Mouse (Mus musculus) layer of hippocampus, postnatal 25 days (tissue): ENCODE measurements around the gene Fam186b. TPM values are rescaled to one million over a fixed set of nuclear protein-coding genes. Genes with fewer than 3 reads are reported as not detected.
A peak's percentile ranks its signal among the peaks of the same experiment; 100 is the strongest.

Experiments used
- DNase-seq, 2 experiments: peaks; one replicate each; pipeline ENCODE4 v3.0.0; 2022; ENCODE audit warnings: mixed read lengths in 2 of 2, low spot score in 1 of 2; ENCODE audit errors: extremely low spot score in 1 of 2
- total RNA-seq, 2 experiments: library from RNA; stranded (reverse); gene quantifications; 2 replicates each; pipeline ENCODE4 v1.2.3; 2021

Fam186b gene
- total RNA-seq, 2 experiments from 2014 or later, result 1.2 to 1.3 TPM

DNA sequence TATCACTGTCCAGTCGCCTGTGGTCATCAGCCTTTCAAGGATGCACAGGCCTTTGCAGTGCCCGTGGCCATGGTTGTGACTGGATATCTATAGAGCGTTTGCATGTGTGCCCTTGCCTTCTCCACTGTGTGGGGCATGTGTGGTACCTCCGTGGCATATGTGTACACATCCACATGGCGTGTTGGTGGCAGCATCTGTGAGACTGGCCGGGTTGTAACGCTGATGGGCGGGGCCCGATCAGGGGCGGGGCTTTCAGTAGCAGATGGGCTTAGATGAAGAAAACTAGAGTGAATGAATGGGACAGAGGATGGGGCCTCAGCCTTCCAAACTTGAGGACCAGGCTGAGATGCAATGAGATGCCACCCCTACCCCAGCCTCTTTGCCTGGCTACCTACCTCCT is 63.7 kb downstream of the Fam186b start:
- DNase-seq, result peak in 1 of 2 experiments; percentile 33

DNA sequence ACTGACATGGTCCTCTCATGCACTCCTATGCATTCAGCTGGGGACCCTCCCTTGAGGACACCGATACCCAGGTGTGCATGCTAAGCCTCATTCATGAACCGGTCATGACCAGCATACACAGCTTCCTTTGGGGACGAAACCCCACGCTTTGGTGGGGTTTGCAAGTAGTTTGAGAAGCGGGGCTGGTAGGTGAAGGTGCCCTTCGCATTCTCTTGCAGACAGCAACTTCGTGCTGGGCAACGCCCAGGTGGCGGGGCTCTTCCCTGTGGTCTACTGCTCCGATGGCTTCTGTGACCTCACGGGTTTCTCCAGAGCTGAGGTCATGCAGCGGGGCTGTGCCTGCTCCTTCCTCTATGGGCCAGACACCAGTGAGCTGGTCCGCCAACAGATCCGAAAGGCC is 69.6 kb downstream of the Fam186b start:
- DNase-seq, result no peak

DNA sequence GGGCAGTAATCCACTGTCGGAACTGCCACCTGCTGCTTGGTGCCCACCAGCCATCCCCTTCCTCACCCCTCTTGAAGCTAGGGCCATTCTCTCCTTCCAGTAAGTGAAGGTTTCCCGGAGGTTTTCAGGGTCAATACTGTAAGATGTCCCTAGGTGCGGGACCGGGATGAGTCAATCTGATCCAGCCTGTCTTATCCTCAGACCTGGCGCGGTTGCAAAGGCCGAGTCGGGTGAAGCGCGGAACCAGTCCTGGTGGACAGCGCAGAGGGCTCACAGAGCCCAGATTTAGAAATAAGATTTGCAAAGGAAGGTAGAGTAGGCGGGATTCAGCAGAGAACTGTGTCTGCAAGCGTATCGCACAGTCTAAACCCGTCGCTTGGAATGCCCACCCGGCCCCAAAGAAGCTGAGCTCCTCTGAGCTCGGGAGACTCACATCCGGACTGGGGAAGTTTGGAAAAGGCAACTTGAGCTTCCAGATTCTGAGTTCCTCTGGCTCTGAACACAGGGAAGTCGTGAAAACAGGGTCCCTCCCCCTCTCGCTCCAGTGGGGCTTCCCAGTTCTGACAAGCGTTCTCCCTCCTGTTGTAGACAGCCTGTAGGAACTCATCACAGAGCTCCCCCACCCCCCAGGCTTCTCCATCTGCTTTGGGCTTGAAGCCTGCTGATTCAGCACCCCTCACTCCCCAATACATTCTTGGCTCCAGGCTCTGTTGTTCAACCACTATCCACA is 70.4 kb downstream of the Fam186b start:
- DNase-seq, result peak; percentile 54 to 61

DNA sequence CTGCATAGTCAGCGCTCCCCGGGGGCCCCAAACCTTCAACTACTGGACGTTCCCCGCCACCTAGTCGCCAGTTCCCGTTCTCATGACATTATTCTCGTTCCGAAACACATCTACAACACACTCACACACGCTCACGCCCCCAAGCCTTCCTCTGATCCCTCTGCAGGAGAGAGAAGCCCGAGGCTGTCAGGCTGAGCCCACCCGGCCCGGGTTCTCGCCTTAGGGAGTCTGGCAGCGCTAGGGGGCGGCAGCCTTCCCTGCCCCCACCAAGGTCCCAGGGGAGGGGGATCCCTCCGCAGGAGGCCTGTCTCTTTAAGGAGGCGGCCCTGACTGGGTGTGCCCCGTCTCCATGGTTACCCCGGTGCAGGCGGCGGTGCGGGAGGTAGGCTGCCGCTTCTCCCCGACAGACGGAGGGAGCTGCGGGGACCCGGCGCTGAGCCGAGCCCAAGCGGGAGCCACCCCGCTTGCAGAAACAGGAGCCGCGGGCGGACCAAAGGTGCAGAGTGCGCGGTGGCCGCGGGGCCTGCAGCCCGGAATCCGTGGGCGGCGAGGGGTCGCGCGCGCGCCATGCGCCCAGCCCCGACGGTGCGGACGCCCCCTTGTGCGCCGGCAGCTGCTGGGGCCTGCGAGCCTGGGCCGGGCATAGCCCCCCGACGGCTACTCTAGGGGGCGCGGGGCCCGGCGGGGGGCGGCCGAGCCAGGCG is 71.3 kb downstream of the Fam186b start, which contains the start of gene Kcnh3:
TSS of gene Kcnh3 (plus strand) at position 654 of the 704 bp plus-strand sequence.
- peak; percentile 65 for DNase-seq

DNA sequence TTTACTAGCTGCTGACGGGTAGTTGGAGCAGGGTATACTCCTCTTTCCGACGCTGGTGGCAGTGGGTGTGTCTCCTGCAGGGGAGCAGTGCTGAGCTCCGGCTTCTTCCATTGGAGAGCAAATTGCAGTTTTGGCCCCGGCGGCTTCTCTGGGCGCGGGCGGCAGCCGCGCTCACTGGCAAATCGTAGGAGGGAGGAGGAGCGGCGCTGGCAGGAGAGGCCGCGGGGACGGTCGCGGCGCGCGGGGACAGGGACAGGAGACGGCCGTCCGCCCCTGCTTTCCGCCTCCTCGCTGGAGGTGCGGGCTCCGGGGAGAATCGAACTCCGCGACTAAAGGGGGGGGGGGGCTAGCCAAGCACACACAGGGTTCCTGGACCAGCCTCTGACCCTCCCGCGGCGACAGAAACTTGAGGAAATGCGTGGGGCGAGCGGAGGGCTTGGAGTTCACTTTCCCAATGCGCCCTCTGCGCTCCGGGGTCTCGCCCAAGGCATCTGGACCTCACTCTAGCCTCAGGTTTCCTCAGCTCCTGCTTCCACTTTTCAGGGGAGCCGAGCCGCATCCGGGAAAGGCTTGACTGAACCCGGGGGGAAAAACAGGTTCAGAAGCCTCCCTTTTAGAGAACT is 72.0 kb downstream of the Fam186b start:
- peak in 1 of 2 experiments; percentile 46 for DNase-seq

DNA sequence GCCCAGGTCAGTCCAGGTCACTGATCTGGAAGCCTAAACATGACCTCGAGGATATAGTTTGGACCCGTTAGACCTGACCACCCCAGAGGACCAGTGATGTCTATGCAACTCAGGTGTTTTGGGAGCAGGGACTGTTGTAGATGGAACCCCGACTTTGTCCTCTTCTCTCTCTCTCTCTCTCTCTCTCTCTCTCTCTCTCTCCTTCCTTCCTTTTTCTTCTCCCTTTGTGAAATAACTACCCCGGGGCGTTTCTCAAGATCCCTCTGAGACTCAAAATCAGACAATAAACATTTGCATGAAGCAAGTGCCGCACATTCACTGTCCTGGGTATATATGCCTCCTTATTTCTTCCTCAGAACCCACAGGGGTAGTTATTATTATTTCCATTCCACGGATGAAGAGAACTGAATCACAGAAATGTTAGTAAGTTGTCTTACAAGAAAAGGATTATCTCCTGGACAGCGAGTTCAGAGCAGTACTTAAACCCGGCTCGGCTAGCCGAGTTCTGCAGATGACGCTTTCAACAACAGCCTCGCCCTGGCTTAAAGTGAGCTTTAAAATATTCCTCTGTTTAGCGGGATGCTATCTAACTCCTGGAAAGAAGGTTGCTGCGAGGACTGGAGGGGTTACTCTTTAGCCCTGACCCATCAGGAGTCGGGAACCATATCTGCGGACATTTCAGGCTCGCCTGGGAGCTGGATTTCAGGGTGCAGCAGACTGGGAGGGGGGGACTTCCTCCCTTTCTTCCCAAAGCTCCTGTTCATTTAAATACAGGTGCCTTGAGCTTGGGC is 72.7 kb downstream of the Fam186b start:
- no peak for DNase-seq

DNA sequence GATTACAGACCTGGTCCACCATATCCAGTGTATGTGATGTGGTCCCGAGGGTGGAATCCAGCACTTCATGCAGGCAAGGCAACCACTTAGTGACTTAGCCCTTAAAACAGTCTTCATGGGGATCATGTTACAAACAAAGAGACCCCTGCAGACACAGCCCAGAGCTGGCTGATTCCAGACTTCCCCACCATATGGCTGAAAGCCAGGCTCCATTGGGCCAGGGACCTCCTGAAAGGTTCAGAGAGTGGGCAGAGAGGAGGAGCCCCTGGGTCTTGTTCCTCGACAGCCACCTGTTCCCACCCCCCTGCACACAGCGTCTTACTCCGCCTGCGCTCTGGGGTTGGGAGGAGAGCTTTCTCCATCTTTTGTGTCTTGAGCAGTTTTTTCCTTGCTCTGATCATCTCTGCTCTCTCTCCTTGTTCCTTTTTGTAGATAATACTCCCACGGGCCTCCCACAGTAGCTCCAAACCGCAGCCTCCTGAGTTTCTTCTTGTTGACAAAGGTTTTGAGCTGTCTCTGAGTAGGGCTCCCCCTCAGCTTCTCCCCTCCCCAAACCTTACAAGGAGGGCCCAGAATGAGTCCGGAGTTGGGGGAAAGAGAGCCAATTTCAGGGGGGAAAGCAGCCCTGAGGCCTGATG is 74.3 kb downstream of the Fam186b start:
- DNase-seq, result no peak

Other genes with a start within 250 kb of the Fam186b start
- gene Prph, start 240.7 kb downstream of the Fam186b start, total RNA-seq, result 1 to 10 TPM; 1.2 to 1.4 TPM
- gene Troap, start 221.3 kb downstream of the Fam186b start, total RNA-seq, result under 1 TPM; 0.63 to 0.69 TPM
- gene C1ql4, start 208.1 kb downstream of the Fam186b start, total RNA-seq, result not detected
- gene Dnajc22, start 202.7 kb downstream of the Fam186b start, total RNA-seq, result under 1 TPM; 0.17 to 0.47 TPM
- gene Spats2, start 170.0 kb downstream of the Fam186b start, total RNA-seq, result 10 to 100 TPM; 30.9 to 35.3 TPM
- gene Kcnh3, start 71.0 kb downstream of the Fam186b start, total RNA-seq, result 10 to 100 TPM; 81.0 to 84.7 TPM
- 10 to 100 TPM; 68.5 to 71.8 TPM for gene Mcrs1, start 43.9 kb downstream of the Fam186b start, total RNA-seq
- gene Prpf40b, start 801 bp downstream of the Fam186b start, total RNA-seq, result 100 to 1,000 TPM in 1 of 2 experiments, 10 to 100 TPM in 1; 81.5 to 116 TPM
- 10 to 100 TPM in 1 of 2 experiments, 1 to 10 TPM in 1; 9.3 to 11.3 TPM for gene Fmnl3, start 74.6 kb upstream of the Fam186b start, total RNA-seq
- 100 to 1,000 TPM; 359 to 369 TPM for gene Tmbim6, start 97.0 kb upstream of the Fam186b start, total RNA-seq
- 10 to 100 TPM; 18.4 to 26.0 TPM for gene Nckap5l, start 161.9 kb upstream of the Fam186b start, total RNA-seq
- 1 to 10 TPM; 5.0 to 5.3 TPM for gene Bcdin3d, start 178.8 kb upstream of the Fam186b start, total RNA-seq
- 100 to 1,000 TPM; 317 to 343 TPM for gene Faim2, start 232.3 kb upstream of the Fam186b start, total RNA-seq